Mouse (Mus musculus) 3T3-L1 (cell line): ENCODE measurements around the gene Olfr720.

ENCODE experiments used
- DNase-seq: peaks from one replicate; pipeline ENCODE4 v3.0.0-alpha.2; 2015; ENCODE audit warnings: low read depth, low spot score

The Olfr720 gene

GRCm38 (mm10) chr14:14186738-14187137, at the start of gene Olfr720:
Gene Olfr720 (minus strand): TSS chr14:14186838.
- DNase-seq, result no peak
